Mouse (Mus musculus): ENCODE measurements at regions not wholly inside any gene's neighbourhood (a gene's known extent, or its start where the extent isn't known, plus 50 kb on each side); places are given as distances from the start of the nearest gene placed in this dataset.
"Not testable (repeated sequence)": the region's sequence is repeated elsewhere in the genome, so short reads cannot be mapped to it uniquely, and the experiment has no call there.

- DNase-seq (ENCODE audit: low spot score in 2 of 2), result no peak
Observed at GRCm38 (mm10) chr4:105648820-105649446, 140.7 kb upstream of the Gm12728 start.

GRCm38 (mm10) chr4:105649447-105649833 is 140.2 kb upstream of the Gm12728 start:
- no peak for DNase-seq (ENCODE audit: low spot score in 2 of 2)

DNA sequence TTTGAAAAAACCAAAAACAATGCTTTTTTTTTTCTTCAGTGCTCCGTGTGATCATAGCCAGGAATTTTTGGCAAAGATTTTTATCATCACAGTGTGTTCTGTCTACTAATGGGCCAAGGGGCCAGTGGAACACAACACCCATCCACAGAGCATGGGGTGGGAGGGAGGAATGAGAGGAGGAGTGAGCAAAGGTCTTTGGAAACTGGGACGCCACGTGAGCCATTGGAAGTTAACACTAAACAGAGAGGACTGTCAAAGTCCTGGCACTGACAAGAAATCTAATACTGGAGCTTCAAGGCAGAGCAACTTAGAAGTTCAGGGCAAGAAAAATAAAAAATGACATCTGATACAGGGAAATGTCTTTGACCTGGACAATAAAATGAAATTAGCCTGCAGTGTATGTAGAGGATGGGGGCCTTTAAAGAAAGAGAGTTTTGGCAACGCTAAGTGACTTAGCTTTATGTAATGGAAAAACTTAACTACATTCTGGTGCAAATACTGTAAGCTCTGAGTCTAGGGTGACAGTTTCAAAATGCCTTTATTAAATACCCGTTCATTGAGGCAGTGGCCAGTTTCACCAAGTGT is 133.5 kb upstream of the Gm12728 start:
- DNase-seq (ENCODE audit: low spot score in 2 of 2), result no peak

- DNase-seq (ENCODE audit: low spot score in 2 of 2), result no peak
Observed at GRCm38 (mm10) chr4:105658581-105658980, 131.1 kb upstream of the Gm12728 start.

- no peak for DNase-seq (ENCODE audit: low spot score in 2 of 2)
Observed at GRCm38 (mm10) chr4:105676690-105677089, 113.0 kb upstream of the Gm12728 start.

- DNase-seq (ENCODE audit: low spot score in 2 of 2), result no peak
Observed at GRCm38 (mm10) chr4:105690716-105691115, 99.0 kb upstream of the Gm12728 start.

DNA sequence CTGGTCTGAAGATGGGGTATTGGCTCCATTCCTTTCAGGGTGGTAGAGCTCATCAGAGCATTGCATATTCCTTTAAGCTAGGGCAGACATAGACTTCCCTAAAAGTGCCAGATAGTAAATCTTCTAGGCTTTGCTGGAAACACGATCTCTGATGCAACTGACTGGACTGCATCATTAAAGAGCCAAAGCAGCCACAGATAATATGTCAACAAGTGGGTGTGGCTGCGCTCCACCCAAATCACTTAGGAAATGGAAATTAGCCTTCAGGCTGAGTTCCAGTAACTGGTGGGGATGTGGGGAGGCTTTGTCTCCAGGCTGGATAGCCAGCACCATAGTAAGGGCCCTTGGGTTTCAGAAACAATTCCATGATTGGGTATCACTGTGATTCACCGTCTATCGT is 97.3 kb upstream of the Gm12728 start:
- DNase-seq (ENCODE audit: low spot score in 2 of 2), result no peak

DNA sequence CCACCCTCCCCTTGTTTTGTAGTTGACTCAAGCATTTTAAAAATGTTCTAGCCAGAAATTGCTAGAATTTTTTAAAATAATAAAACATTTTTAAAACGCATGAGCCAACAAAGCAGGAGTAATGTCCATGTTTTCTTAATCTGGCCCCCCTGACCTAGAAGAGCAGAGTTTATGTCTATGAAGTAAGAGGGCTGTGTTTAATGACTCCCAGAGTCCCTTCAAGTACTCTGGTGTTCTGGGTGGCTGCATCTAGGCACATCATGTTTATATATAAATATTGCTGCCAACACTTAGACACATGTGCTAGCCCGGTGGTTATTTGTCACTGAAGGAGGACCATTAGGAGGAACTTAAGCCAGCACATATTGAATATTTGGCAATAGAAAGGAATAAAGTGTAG is 93.8 kb upstream of the Gm12728 start:
- DNase-seq (ENCODE audit: low spot score in 2 of 2), result no peak

GRCm38 (mm10) chr4:105697123-105697522 is 92.5 kb upstream of the Gm12728 start:
- DNase-seq (ENCODE audit: low spot score in 2 of 2), result no peak

- DNase-seq (ENCODE audit: low spot score in 2 of 2), result no peak
Observed at GRCm38 (mm10) chr4:105702036-105702435, 87.6 kb upstream of the Gm12728 start.

GRCm38 (mm10) chr4:105703408-105703807 is 86.3 kb upstream of the Gm12728 start:
- DNase-seq (ENCODE audit: low spot score in 2 of 2), result no peak

DNA sequence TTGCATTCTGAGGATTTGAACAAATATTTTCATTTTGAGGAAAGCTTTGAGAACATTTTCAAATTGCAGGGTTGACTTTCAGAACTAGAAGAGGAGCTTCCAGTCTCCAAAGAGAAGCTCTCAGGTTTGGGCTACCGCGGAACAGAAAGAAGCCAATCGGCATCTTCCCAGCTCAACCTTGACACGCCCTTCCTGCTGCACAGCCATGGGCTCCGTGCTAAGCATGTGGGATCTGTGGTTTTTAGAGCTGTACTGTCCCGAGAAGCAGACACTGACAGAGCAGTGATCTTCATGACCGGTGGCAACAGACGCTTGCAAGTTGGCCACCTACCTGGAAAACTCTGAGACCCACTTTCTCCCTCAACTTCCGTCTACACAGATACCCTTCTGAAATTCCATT is 85.4 kb upstream of the Gm12728 start:
- DNase-seq (ENCODE audit: low spot score in 2 of 2), result no peak

GRCm38 (mm10) chr4:105705996-105706395 is 83.7 kb upstream of the Gm12728 start:
- DNase-seq (ENCODE audit: low spot score in 2 of 2), result no peak

GRCm38 (mm10) chr4:105708080-105708796 is 81.4 kb upstream of the Gm12728 start:
- no peak for DNase-seq (ENCODE audit: low spot score in 2 of 2)

DNA sequence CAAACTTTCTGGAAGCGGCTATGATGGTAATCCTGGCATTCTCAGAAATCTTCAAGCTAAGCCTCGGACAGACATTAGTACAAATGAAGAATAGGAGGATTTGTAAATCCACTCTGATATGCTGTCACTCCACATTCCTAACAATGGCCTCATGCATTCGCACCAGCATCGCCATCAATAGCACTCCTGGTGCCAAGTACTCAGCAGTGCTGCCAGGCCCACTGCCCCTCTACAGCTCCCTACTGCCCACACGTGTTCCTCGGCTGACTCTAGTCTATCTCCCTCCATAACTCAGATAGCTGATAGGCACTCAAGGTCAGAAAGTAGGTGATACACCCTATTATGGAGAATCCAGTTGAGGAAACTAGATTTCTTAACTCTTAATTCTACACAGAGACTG is 75.7 kb upstream of the Gm12728 start:
- DNase-seq (ENCODE audit: low spot score in 2 of 2), result no peak

DNA sequence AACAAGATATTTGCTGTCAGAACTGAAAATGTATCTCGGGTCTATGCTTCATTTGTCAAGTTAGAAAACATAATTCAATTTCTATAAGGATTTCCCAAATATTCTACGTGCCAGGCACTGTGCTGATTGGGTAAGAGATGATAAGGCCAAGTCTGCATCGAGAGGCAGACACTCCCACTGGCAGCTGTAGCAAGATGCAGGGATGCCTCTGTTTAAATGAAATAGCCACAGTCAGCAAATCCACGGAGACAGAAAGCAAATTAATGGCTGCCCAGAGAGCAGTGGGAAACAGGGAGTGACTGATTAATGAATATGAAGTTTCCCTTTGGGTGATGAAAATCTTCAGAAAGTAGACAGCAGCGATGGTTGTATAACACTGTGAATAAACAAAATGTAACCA is 71.6 kb upstream of the Gm12728 start:
- no peak for DNase-seq (ENCODE audit: low spot score in 2 of 2)

GRCm38 (mm10) chr4:105728696-105729095 is 61.0 kb upstream of the Gm12728 start:
- no peak for DNase-seq (ENCODE audit: low spot score in 2 of 2)

- DNase-seq (ENCODE audit: low spot score in 2 of 2), result no peak
Observed at GRCm38 (mm10) chr4:105730900-105731299, 58.8 kb upstream of the Gm12728 start.

- DNase-seq (ENCODE audit: low spot score in 2 of 2), result not testable (repeated sequence)
Observed at GRCm38 (mm10) chr4:105735116-105735515, 54.6 kb upstream of the Gm12728 start.

Data from right cerebral cortex, adult 2 months (tissue).